Mouse (Mus musculus) forebrain, embryonic 11.5 days (tissue): Measurements from ENCODE around the gene Tmem59l. TPM values are rescaled to one million over a fixed set of nuclear protein-coding genes. Genes with fewer than 3 reads are reported as not detected.

ENCODE experiments used
- ATAC-seq: fragments of 200-750 bp; cut with Nextera tagmentation; replicated peaks from 2 replicates; pipeline ENCODE4 v1.8.0; 2017; ENCODE audit warnings: moderate TSS enrichment; ENCODE audit not compliant: low FRiP score
- DNase-seq: peaks from one replicate; pipeline ENCODE4 v3.0.0-alpha.2; 2017; ENCODE audit warnings: low spot score
- H3K27ac ChIP-seq: fragments of 300-500 bp; sonication (generic); 2 replicates; pipeline ENCODE4 v1.5.1; 2014; ENCODE audit warnings: low read depth, low read length
- H3K27me3 ChIP-seq: fragments of 300-500 bp; sonication (generic); 2 replicates; pipeline ENCODE4 v1.6.1; 2014; ENCODE audit warnings: mild to moderate bottlenecking, low read length, mixed read lengths; ENCODE audit not compliant: control insufficient read depth, insufficient read depth
- H3K36me3 ChIP-seq: fragments of 300-500 bp; sonication (generic); 2 replicates; pipeline ENCODE4 v1.6.1; 2014; ENCODE audit warnings: mild to moderate bottlenecking, low read length, moderate library complexity, mixed read lengths; ENCODE audit not compliant: control insufficient read depth, insufficient read depth
- H3K4me1 ChIP-seq: fragments of 300-500 bp; sonication (generic); replicated peaks from 2 replicates; pipeline ENCODE4 v1.6.1; 2014; ENCODE audit warnings: low read length, mixed read lengths; ENCODE audit not compliant: control insufficient read depth, insufficient read depth
- H3K4me2 ChIP-seq: fragments of 300-500 bp; sonication (generic); 2 replicates; pipeline ENCODE4 v1.6.1; 2014; ENCODE audit warnings: low read depth, mild to moderate bottlenecking, low read length, moderate library complexity, mixed read lengths; ENCODE audit not compliant: severe bottlenecking
- H3K4me3 ChIP-seq: fragments of 300-500 bp; sonication (generic); 2 replicates; pipeline ENCODE4 v1.5.1; 2014; ENCODE audit warnings: low read depth, low read length
- H3K9ac ChIP-seq: fragments of 300-500 bp; sonication (generic); 2 replicates; pipeline ENCODE4 v1.6.1; 2014; ENCODE audit warnings: low read length
- H3K9me3 ChIP-seq: fragments of 300-500 bp; sonication (generic); 2 replicates; pipeline ENCODE4 v1.6.1; 2016; ENCODE audit warnings: low read length, mixed read lengths; ENCODE audit not compliant: control insufficient read depth
- WGBS: fragments of 180-500 bp; shearing (Covaris S2); extraction: QIAGEN DNeasy Blood & Tissue Kit; methylation state at CpG from one replicate; pipeline ENCODE4 v1.1.7; 2014; 5-methylcytosine and 5-hydroxymethylcytosine counted together
- polyA plus RNA-seq: library from polyadenylated mRNA; unstranded; fragments of >200 nt; fragmentation: Nextera tagmentation; extraction: Ambion mirVana; gene quantifications from 2 replicates; pipeline ENCODE4 v1.2.1, GENCODE M21; 2014

Tmem59l gene
- polyA plus RNA-seq, 1 experiment from 2014 or later: 10.4 TPM

DNA sequence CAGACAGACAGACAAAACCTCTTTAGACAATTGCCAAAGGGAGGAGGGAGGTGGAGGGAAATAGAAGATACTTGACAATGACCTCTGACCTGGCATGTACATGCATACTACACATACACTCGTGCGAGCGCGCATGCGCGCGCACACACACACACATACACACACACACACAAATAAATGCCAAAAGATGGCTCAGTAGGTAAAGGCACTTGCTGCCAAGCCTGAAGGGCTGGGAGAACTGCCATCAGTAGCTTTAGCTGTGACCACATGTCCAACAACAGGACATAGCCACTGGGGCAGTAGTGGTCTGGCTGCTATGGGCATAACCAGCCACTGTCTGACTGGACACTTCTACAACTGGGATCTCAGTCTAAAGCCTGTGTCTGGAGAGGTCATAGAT lies 15.3 kb downstream of the Tmem59l start:
- H3K9ac ChIP-seq: no peak overlapping the region
- no peak overlapping the region for H3K4me2 ChIP-seq
- no peaks in the 10 kb centered on the region for H3K36me3 ChIP-seq
- H3K4me1 ChIP-seq: peaks cover 5% of the 10 kb centered on the region; the same call in 1 of the 2 replicates
- H3K27me3 ChIP-seq: no peaks in the 10 kb centered on the region
- 99% methylated on average over 7 of the region's 7 CpGs for WGBS
- H3K27ac ChIP-seq: no peak overlapping the region
- ATAC-seq (no peak), DNase-seq (no peak)
- no peaks in the 10 kb centered on the region for H3K9me3 ChIP-seq
- H3K4me3 ChIP-seq: no peak overlapping the region

DNA sequence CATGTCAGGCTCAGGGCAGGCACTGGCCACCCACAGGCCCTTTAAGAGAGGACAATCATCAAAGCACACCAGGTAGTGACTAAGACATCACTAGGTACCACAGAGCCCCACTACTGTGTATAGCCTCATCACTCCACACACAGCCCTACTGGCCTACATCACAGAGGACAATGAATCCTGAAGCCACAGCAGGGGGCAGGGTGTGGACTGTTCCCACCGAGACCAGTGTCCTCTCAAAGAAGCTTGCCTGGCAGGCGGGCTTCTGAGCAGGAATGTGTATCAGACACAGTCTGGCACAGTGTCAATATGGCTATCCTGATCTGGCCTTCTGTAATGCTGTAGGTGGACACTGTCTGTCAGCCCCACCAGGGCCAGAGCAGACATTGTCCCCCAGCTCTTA lies 17.2 kb downstream of the Tmem59l start:
- 66% methylated on average over 2 of the region's 2 CpGs for WGBS
- H3K9ac ChIP-seq: no peak overlapping the region
- H3K4me3 ChIP-seq: no peak overlapping the region
- no peaks in the 10 kb centered on the region for H3K9me3 ChIP-seq
- DNase-seq (no peak), ATAC-seq (no peak)
- no peak overlapping the region for H3K4me2 ChIP-seq
- H3K36me3 ChIP-seq: no peaks in the 10 kb centered on the region
- H3K27ac ChIP-seq: no peak overlapping the region
- H3K27me3 ChIP-seq: no peaks in the 10 kb centered on the region
- no peaks in the 10 kb centered on the region; the same call in 1 of the 2 replicates for H3K4me1 ChIP-seq

DNA sequence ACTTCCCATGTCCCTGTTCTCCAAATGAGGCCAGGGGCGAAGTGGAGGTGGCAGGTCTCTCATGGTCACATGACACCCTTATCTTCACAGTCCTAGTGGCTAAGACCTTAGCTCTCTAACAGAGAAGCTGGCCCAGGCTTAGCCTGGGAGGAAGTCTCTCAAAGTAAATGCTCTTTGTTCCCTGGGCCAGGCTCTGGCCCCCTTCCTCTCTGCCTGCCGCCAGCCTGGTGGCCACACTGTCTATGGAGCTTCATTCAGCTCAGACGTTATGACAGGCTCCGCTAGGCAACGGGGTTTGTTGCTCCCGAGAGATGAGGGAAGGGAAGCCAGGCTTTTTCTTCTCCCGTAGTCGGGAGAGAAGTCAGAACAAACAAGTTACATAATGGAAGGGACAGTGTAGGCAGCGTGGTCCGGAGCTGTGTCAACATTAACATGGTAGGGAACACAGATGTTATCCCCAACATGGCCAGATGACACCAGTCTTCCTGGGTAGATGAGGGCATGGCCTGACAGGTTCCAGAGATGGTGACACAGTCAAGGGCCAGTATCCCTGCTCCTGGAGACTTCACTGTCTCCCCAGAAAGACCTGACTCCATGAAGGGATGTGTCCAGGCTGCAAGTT lies 17.8 kb downstream of the Tmem59l start:
- Histone ChIP-seq H3K9ac (no peak overlapping the region), H3K36me3 (no peaks in the 10 kb centered on the region), H3K4me1 (no peaks in the 10 kb centered on the region; the same call in 1 of the 2 replicates), H3K4me3 (no peak overlapping the region), H3K27me3 (no peaks in the 10 kb centered on the region), H3K27ac (no peak overlapping the region), H3K4me2 (no peak overlapping the region), H3K9me3 (no peaks in the 10 kb centered on the region)
- DNase-seq (no peak), ATAC-seq (no peak)
- WGBS: 65% methylated on average over 10 of the region's 10 CpGs

DNA sequence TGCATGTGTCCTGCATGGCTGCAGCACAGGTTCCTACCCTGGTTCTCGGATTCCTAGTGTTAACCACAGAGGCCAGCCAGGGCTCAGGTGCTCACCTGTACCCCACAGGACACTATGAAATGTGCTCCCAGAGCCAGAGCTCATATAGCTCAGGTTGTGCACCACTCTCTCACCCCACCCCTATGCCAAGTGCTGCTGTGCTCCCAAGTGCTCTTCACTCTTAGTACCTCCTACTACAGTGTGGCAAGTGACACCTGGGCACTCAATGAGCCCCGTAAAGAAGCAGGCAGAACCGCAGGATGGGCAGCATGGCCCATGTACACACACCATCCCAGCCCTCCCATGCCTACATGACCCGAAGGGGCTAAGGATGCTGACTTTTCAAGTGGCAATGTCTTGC lies 18.4 kb downstream of the Tmem59l start:
- WGBS: 87% methylated on average over 4 of the region's 4 CpGs
- ATAC-seq (no peak), DNase-seq (no peak)
- Histone ChIP-seq H3K4me3 (no peak overlapping the region), H3K9me3 (no peaks in the 10 kb centered on the region), H3K9ac (no peak overlapping the region), H3K36me3 (no peaks in the 10 kb centered on the region), H3K27ac (no peak overlapping the region), H3K4me2 (no peak overlapping the region), H3K4me1 (no peaks in the 10 kb centered on the region; the same call in 1 of the 2 replicates), H3K27me3 (no peaks in the 10 kb centered on the region)

DNA sequence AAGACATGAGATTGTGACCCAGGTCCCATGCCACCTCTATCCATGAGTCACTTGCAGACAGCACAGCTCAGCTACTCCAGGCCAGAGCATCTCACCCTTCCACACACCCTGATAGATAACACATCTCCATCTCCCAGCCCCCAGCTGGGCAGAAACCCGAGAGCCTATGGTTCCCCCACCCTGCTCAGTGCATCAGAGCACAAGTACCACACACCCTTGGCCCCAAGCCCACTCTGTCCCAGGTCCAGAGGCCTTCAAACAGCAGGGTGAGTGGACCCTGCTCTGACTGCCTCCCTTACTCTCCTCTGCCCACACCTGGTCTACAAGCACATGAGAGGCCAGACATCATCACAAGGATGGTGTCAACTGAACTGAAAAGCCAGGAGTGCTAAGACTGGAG lies 19.3 kb downstream of the Tmem59l start:
- Histone ChIP-seq H3K4me2 (no peak overlapping the region), H3K4me1 (no peaks in the 10 kb centered on the region; the same call in 1 of the 2 replicates), H3K4me3 (no peak overlapping the region), H3K27ac (no peak overlapping the region), H3K36me3 (no peaks in the 10 kb centered on the region), H3K27me3 (no peaks in the 10 kb centered on the region), H3K9me3 (no peaks in the 10 kb centered on the region), H3K9ac (no peak overlapping the region)
- DNase-seq (no peak), ATAC-seq (no peak)
- WGBS: 76% methylated on average over 1 of the region's 1 CpGs

DNA sequence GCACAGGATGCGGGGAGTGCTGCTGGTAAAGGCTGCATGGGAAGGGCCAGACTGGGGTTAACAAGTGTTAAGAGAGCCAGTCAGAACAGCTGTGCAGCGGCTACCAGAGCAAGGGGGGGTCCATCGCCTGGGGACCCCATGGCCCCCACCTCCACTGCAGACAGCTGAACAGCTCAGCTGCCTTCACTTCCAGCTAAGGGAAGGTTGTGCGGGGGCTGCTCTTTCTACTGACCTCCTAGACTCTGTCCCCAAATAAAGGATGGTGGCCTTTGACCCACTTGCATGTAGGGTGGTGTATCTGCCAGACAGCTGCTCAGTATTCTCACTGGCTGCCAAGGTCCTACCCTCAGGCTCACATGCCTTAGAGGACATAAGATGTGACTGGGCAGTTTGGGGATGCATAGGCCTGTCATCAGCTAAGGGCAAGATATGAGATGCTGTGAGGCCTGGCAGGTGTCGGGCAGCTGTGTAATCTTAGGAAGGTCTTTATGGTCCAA lies 19.9 kb downstream of the Tmem59l start:
- Histone ChIP-seq H3K9me3 (no peaks in the 10 kb centered on the region), H3K27me3 (no peaks in the 10 kb centered on the region), H3K27ac (no peak overlapping the region), H3K4me1 (no peaks in the 10 kb centered on the region; the same call in 1 of the 2 replicates), H3K36me3 (no peaks in the 10 kb centered on the region), H3K4me2 (no peak overlapping the region), H3K9ac (no peak overlapping the region), H3K4me3 (no peak overlapping the region)
- ATAC-seq (no peak), DNase-seq (no peak)
- WGBS: 81% methylated on average over 5 of the region's 5 CpGs

DNA sequence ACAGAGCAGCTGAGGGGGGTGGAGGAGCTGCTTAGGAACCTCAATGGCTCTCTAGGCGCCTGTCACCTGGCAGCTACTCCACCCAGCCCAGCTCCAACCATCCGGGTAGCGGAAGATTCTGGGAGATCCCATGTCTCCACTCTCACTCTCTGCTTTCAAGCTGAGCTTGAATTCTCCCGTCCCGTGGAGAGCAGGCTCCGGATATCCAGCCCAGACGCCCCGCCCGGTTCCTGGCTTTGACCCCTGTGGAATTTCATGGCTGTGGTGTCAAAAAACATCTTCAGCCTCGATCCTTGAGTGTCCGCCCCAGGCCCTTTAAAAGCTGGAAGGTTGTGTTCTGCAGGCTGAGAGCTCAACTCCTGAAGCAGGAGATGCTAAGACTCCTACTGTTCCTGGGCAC lies 20.4 kb downstream of the Tmem59l start:
- Histone ChIP-seq H3K4me3 (no peak overlapping the region), H3K27me3 (no peaks in the 10 kb centered on the region), H3K4me1 (no peaks in the 10 kb centered on the region; the same call in 1 of the 2 replicates), H3K9ac (no peak overlapping the region), H3K4me2 (no peak overlapping the region), H3K27ac (no peak overlapping the region), H3K9me3 (no peaks in the 10 kb centered on the region), H3K36me3 (no peaks in the 10 kb centered on the region)
- no peak for DNase-seq
- no peak for ATAC-seq
- WGBS: 77% methylated on average over 11 of the region's 11 CpGs

DNA sequence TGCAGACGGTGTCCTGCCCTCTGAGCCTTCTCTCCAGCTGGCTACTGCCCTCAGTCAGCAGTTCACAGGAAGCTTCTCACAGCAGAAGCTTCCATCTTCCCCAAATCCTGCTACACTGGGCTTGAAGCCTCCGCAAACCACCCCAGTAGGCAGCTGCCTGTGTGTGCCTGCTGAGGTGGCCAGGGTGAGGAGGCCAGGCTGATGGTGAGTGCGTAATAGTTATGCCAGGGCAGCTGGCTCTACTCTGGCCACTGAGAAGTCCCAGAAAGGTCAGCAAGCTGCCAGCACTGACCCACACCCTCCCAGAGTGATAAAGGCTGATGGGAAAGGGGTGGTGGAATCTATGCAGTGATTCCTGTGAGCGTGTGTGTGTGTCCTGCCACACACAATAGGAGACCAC lies 20.9 kb downstream of the Tmem59l start:
- DNase-seq: no peak

DNA sequence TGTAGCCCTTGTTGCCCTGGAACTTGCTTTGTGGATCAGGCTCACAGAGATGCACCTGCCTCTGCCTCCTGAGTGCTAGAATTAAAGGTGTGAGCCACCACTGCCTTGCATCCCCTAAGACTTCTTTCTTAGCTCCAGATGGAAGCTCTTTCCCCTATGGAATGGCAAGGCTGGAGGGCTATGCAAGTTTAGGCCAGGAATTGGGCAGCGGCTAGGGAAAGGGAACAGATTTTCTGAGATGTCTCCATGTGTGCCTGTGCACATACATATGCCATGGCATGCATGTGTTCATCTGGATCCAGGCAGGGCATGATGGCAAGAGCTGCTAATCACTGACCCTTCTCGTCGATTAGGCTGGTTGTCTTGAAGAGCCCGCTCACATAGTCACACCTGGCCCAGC lies 21.5 kb downstream of the Tmem59l start:
- WGBS: 95% methylated on average over 4 of the region's 4 CpGs

More for the DNA sequence above, 20.9 kb downstream of the Tmem59l start:
- no peak for ATAC-seq
- WGBS: 81% methylated on average over 4 of the region's 4 CpGs
- Histone ChIP-seq H3K4me2 (no peak overlapping the region), H3K27me3 (no peaks in the 10 kb centered on the region), H3K4me3 (no peak overlapping the region), H3K36me3 (no peaks in the 10 kb centered on the region), H3K4me1 (no peaks in the 10 kb centered on the region; the same call in 1 of the 2 replicates), H3K9ac (no peak overlapping the region), H3K9me3 (no peaks in the 10 kb centered on the region), H3K27ac (no peak overlapping the region)

More for the DNA sequence above, 21.5 kb downstream of the Tmem59l start:
- Histone ChIP-seq H3K36me3 (no peaks in the 10 kb centered on the region), H3K4me1 (no peaks in the 10 kb centered on the region; the same call in 1 of the 2 replicates), H3K9me3 (no peaks in the 10 kb centered on the region), H3K9ac (no peak overlapping the region), H3K4me3 (no peak overlapping the region), H3K4me2 (no peak overlapping the region), H3K27me3 (no peaks in the 10 kb centered on the region), H3K27ac (no peak overlapping the region)
- no peak for DNase-seq
- ATAC-seq: no peak
